Mouse (Mus musculus) embryonic fibroblast, embryonic 13.5 days (primary cell): ENCODE data around the gene Wdfy3.

ENCODE experiments used
- CTCF ChIP-seq: IDR thresholded peaks from 2 replicates; pipeline ENCODE4 v1.5.1; 2011; ENCODE audit warnings: mild to moderate bottlenecking, control low read depth, low read length, moderate library complexity, borderline replicate concordance; ENCODE audit not compliant: insufficient read depth
- POLR2A ChIP-seq: IDR thresholded peaks from 2 replicates; pipeline ENCODE4 v1.6.1; 2011; ENCODE audit warnings: low read depth, mild to moderate bottlenecking, control low read depth, low read length, moderate library complexity

- TF ChIP-seq POLR2A, result no peak
- no peak for TF ChIP-seq CTCF
Observed at GRCm38 (mm10) chr5:102070414-102070768, 670 bp upstream of the Wdfy3 start.
